Mouse (Mus musculus) kidney, adult 2 months (tissue): ENCODE measurements around the gene Pomp.

Source experiments
- CTCF ChIP-seq: fragments of 200-500 bp; conservative IDR thresholded peaks from 2 replicates; pipeline ENCODE4 v1.5.1; 2011; ENCODE audit warnings: low read depth, mild to moderate bottlenecking, control low read depth, low read length, moderate library complexity, mixed read lengths; ENCODE audit not compliant: insufficient read depth, insufficient read length
- POLR2A ChIP-seq: fragments of 200-500 bp; IDR thresholded peaks from one replicate; pipeline ENCODE4 v1.6.1; 2011; ENCODE audit warnings: low read depth, low read length, control low read depth

DNA sequence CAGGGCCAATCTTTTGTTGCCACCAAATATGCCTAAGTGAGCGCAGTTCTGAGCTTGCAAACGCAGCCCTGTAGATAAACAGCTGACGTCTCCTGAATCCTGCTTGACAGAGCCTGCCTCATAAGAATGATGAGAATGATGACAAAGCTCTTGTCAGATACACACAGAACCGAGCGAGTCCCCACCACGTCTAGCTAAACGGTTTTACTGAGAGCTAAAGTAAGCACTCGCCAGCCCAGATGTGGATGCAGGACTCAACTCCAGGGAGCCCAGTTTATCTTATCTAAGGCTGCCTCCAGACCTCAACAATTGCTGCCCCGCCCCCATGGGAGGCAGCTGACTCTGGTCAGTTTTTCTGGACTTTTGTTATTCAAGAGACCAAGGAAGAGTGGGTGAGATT, 32.9 kb downstream of the Pomp start:
- TF ChIP-seq POLR2A (no peak), CTCF (no peak)
